Mouse (Mus musculus) activated CD4-positive, CD25-positive, alpha-beta regulatory T cell, adult 9 weeks (primary cell): ENCODE results near the gene Olfr1412. TPM values are rescaled to one million over a fixed set of nuclear protein-coding genes. Genes with fewer than 3 reads are reported as not detected.

Experiments used
- polyA plus RNA-seq: library from polyadenylated mRNA; unstranded; fragments of 100-300 nt; shearing (Covaris generic); gene quantifications from one replicate; pipeline ENCODE4 v1.2.1, GENCODE M21; 2017

The Olfr1412 gene
- not detected for polyA plus RNA-seq

DNA sequence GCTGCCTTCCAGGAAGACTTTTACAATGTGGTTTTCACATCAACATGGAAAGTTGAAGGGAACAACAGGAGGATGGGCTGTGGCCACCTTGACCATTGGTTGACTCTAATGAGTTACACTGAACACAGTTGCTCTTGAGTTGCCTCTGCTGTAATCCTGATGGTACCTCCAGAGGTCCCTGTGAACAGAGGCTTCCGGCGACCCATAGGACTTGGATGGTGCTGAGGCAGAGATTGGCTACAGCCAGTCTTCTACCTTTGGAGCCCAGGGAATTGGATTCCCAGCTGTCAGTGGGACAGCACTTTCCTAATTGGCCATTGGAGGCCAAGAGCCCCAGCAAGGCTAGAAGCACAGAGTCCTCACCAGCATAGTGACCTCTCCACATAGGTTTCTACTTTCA lies at the start of gene Olfr1412:
TSS of gene Olfr1412 (plus strand) at position 301 of the 400 bp plus-strand sequence.

DNA sequence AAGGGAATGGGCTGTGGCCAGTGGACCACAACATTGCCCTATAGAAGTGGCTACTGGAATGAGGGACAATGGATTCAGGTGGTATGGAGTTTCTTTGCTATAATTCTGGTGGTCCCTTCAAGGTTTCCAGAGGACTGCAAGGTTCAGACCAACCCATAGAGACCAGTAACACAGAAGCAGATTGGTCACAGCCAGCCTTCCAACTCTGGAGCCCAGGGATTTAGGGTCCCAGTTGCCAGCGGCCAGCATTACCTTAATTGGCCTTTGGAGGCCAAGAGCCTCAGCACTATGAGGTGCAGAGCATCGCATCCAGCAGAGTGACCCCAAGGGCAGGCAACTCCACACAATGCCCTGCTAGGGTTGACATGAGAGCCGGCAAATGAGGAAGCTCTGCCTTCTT lies 14.6 kb upstream of the Olfr1412 start, which contains the start of gene Olfr1413:
TSS of gene Olfr1413 (plus strand) at position 301 of the 400 bp plus-strand sequence.

DNA sequence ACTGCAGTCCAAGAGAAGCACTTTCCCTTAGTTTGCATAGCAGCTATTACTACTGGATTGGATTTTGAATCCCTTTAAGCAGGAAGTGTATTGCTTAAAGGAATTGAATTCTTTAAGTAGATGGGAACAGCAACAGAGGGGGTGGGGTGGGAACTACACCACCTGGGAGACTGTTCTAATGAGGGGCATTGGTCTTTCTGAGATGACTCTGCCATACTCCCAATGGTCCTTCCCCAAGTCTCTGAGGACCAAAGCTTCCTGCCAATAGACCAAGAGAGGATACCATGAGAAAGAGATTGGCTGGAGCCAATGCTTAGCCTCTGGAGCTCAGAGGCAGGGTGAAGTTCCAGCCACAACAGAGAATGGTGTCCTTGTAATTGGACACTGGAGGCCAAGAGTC lies 8.5 kb downstream of the Olfr1412 start, which contains the start of gene Olfr1411:
TSS of gene Olfr1411 (plus strand) at position 301 of the 400 bp plus-strand sequence.

DNA sequence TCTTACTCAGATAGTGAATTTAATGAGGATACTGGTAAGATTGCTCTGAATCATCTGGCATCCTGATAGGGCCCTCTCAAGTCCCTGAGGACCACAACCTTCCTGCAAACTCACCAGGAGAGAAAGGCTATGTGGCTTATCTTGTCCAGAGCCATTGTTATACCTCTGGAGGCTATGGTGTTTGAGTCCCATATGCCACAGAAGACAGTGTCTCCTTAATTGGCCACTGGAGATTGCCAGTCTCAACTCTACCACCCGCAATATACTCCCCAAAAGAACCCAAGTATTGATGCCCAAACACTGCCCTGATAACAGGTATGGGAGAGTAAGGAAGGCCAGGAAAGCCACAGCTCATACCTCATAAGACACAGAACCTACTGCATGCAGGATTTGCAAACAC lies 19.9 kb downstream of the Olfr1412 start, which contains the start of gene Olfr1410:
TSS of gene Olfr1410 (plus strand) at position 301 of the 400 bp plus-strand sequence.

DNA sequence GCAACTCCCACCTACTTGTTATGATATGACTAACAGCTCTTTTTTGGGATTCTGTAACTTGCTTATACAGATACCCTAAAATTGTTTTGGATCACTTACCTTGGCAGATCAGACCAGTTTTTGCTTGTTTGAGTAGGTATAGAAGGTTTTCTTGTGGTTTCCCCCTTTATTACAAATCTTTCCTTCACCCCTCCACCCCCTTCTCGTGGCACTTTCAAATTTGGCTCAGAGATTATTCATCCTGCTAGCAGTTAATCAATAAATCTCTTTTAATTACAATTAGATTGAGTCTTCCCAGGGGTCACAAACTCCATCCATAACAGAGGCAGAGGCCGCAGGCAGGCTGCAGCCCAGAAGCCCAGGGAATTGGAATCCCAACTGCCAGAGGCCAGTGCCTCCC lies 31.9 kb downstream of the Olfr1412 start, which contains the start of gene Olfr12:
TSS of gene Olfr12 (plus strand) at position 301 of the 400 bp plus-strand sequence.

Other genes with a start within 250 kb of the Olfr1412 start
- 240 TPM for gene Ndufa10, start 111.9 kb upstream of the Olfr1412 start, polyA plus RNA-seq
- gene Olfr1416, start 100.7 kb upstream of the Olfr1412 start, polyA plus RNA-seq = not detected
- gene Olfr1415, start 89.7 kb upstream of the Olfr1412 start, polyA plus RNA-seq = not detected
- gene Olfr1414, start 67.1 kb upstream of the Olfr1412 start, polyA plus RNA-seq = not detected
- not detected for gene Olfr1413, start 14.5 kb upstream of the Olfr1412 start, polyA plus RNA-seq
- not detected for gene Olfr1411, start 8.6 kb downstream of the Olfr1412 start, polyA plus RNA-seq
- not detected for gene Olfr1410, start 20.0 kb downstream of the Olfr1412 start, polyA plus RNA-seq
- not detected for gene Olfr12, start 32.0 kb downstream of the Olfr1412 start, polyA plus RNA-seq
- 267 TPM for gene Cops9, start 56.2 kb downstream of the Olfr1412 start, polyA plus RNA-seq
- 1.2 TPM for gene Otos, start 63.1 kb downstream of the Olfr1412 start, polyA plus RNA-seq
- gene Gpc1, start 245.9 kb downstream of the Olfr1412 start, polyA plus RNA-seq = 1.0 TPM